Mouse (Mus musculus) midbrain, embryonic 10.5 days (tissue): ENCODE measurements around the gene Eef2. TPM values are rescaled to one million over a fixed set of nuclear protein-coding genes. Genes with fewer than 3 reads are reported as not detected.
"Not testable (repeated sequence)": the region's sequence is repeated elsewhere in the genome, so short reads cannot be mapped to it uniquely, and the experiment has no call there.

Experiments
- DNase-seq: peaks from one replicate; pipeline ENCODE4 v3.0.0-alpha.2; 2017; ENCODE audit warnings: low spot score
- H3K27ac ChIP-seq: fragments of 300-500 bp; sonication (generic); replicated peaks from 2 replicates; pipeline ENCODE4 v1.5.1; 2016; ENCODE audit warnings: mild to moderate bottlenecking
- H3K27me3 ChIP-seq: fragments of 300-500 bp; sonication (generic); 2 replicates; pipeline ENCODE4 v1.6.1; 2016; ENCODE audit warnings: low read depth, mild to moderate bottlenecking; ENCODE audit not compliant: poor library complexity, severe bottlenecking
- H3K36me3 ChIP-seq: fragments of 300-500 bp; sonication (generic); 2 replicates; pipeline ENCODE4 v1.6.1; 2016; ENCODE audit warnings: mild to moderate bottlenecking, moderate library complexity
- H3K4me1 ChIP-seq: fragments of 300-500 bp; sonication (generic); 2 replicates; pipeline ENCODE4 v1.6.1; 2016
- H3K4me3 ChIP-seq: fragments of 300-500 bp; sonication (generic); 2 replicates; pipeline ENCODE4 v1.5.1; 2016; ENCODE audit warnings: mild to moderate bottlenecking, moderate library complexity
- H3K9me3 ChIP-seq: fragments of 300-500 bp; sonication (generic); replicated peaks from 2 replicates; pipeline ENCODE4 v1.6.1; 2016; ENCODE audit warnings: mild to moderate bottlenecking
- WGBS: fragments of 180-500 bp; shearing (Covaris S2); methylation state at CpG from one replicate; pipeline ENCODE4 v1.1.7; 2016; 5-methylcytosine and 5-hydroxymethylcytosine counted together
- polyA plus RNA-seq: library from polyadenylated mRNA; unstranded; fragments of >200 nt; fragmentation: Nextera tagmentation; extraction: Ambion mirVana; gene quantifications from 2 replicates; pipeline ENCODE4 v1.2.1, GENCODE M21; 2016

Gene Eef2
- polyA plus RNA-seq, 1 experiment from 2014 or later = 571 TPM

GRCm38 (mm10) chr10:81154736-81155135 lies 21.7 kb upstream of the Eef2 start:
- 0 out of 2 replicates have a peak overlapping the region, but pooled peaks have one; percentile 1 for H3K27ac ChIP-seq
- peaks cover 5% of the 10 kb centered on the region; the same call in 1 of the 2 replicates for H3K4me1 ChIP-seq
- H3K27me3 ChIP-seq = no peaks in the 10 kb centered on the region
- no peak for DNase-seq
- no peaks in the 10 kb centered on the region for H3K9me3 ChIP-seq
- H3K36me3 ChIP-seq = peaks cover 87% of the 10 kb centered on the region
- 85% methylated on average over 6 of the region's 6 CpGs for WGBS
- H3K4me3 ChIP-seq = no peak overlapping the region

- no peaks in the 10 kb centered on the region for H3K27me3 ChIP-seq
- peaks cover 21% of the 10 kb centered on the region for H3K4me1 ChIP-seq
- WGBS = 97% methylated on average over 8 of the region's 8 CpGs
- no peaks in the 10 kb centered on the region for H3K9me3 ChIP-seq
- no peak for DNase-seq
- H3K36me3 ChIP-seq = peaks cover 88% of the 10 kb centered on the region
- H3K27ac ChIP-seq = peak overlapping the region; percentile 42; the same call in 1 of the 2 replicates
- peak overlapping the region; percentile 9; the same call in 1 of the 2 replicates for H3K4me3 ChIP-seq
Measured at GRCm38 (mm10) chr10:81161602-81162317, 14.7 kb upstream of the Eef2 start.

GRCm38 (mm10) chr10:81162318-81162652 lies 14.1 kb upstream of the Eef2 start:
- Histone ChIP-seq H3K36me3 (peaks cover 83% of the 10 kb centered on the region), H3K27ac (no peak overlapping the region), H3K4me3 (peak overlapping the region; percentile 9; the same call in 1 of the 2 replicates), H3K27me3 (no peaks in the 10 kb centered on the region), H3K9me3 (no peaks in the 10 kb centered on the region), H3K4me1 (peaks cover 26% of the 10 kb centered on the region)
- WGBS = 89% methylated on average over 2 of the region's 2 CpGs
- no peak for DNase-seq

GRCm38 (mm10) chr10:81165118-81165517 lies 11.3 kb upstream of the Eef2 start:
- Histone ChIP-seq H3K4me1 (peaks cover 48% of the 10 kb centered on the region), H3K9me3 (no peaks in the 10 kb centered on the region), H3K27ac (no peak overlapping the region), H3K27me3 (no peaks in the 10 kb centered on the region), H3K36me3 (peaks cover 56% of the 10 kb centered on the region), H3K4me3 (no peak overlapping the region)
- DNase-seq = no peak
- WGBS = 88% methylated on average over 8 of the region's 8 CpGs

GRCm38 (mm10) chr10:81167200-81168086 lies 9.0 kb upstream of the Eef2 start, which contains the start of gene Pias4:
TSS of gene Pias4 (minus strand) at chr10:81167923.
- WGBS = under 1% methylated on average over 57 of the region's 64 CpGs
- Histone ChIP-seq H3K9me3 (no peaks in the 10 kb centered on the region), H3K4me1 (peaks cover 42% of the 10 kb centered on the region), H3K27ac (peak within 1 kb of the TSS; percentile 92), H3K4me3 (peak within 1 kb of the TSS; percentile 98), H3K27me3 (no peaks in the 10 kb centered on the region), H3K36me3 (peaks cover 33% of the 10 kb centered on the region)
- peak; percentile 100 for DNase-seq

GRCm38 (mm10) chr10:81168087-81168431 lies 8.4 kb upstream of the Eef2 start:
- 8% methylated on average over 5 of the region's 5 CpGs for WGBS
- peak overlapping the region; percentile 98 for H3K4me3 ChIP-seq
- H3K27me3 ChIP-seq = no peaks in the 10 kb centered on the region
- peak overlapping the region; percentile 92 for H3K27ac ChIP-seq
- peaks cover 27% of the 10 kb centered on the region for H3K36me3 ChIP-seq
- H3K9me3 ChIP-seq = no peaks in the 10 kb centered on the region
- peaks cover 44% of the 10 kb centered on the region for H3K4me1 ChIP-seq
- no peak for DNase-seq

- peaks cover 21% of the 10 kb centered on the region for H3K36me3 ChIP-seq
- no peaks in the 10 kb centered on the region for H3K27me3 ChIP-seq
- H3K27ac ChIP-seq = peak overlapping the region; percentile 92
- no peaks in the 10 kb centered on the region for H3K9me3 ChIP-seq
- peak; percentile 73 for DNase-seq
- H3K4me1 ChIP-seq = peaks cover 50% of the 10 kb centered on the region
- WGBS = 5% methylated on average over 29 of the region's 29 CpGs
- H3K4me3 ChIP-seq = peak overlapping the region; percentile 98
Measured at GRCm38 (mm10) chr10:81168521-81169244, 7.7 kb upstream of the Eef2 start.

- peaks cover 13% of the 10 kb centered on the region for H3K36me3 ChIP-seq
- 0 out of 2 replicates have a peak overlapping the region, but pooled peaks have one; percentile 5 for H3K4me3 ChIP-seq
- H3K27ac ChIP-seq, H3K27me3 ChIP-seq, DNase-seq, H3K9me3 ChIP-seq: not testable (repeated sequence)
- H3K4me1 ChIP-seq = peaks cover 58% of the 10 kb centered on the region
- WGBS = 43% methylated on average over 12 of the region's 14 CpGs
Measured at GRCm38 (mm10) chr10:81169411-81169900, 7.0 kb upstream of the Eef2 start.

GRCm38 (mm10) chr10:81173132-81173531 lies 3.3 kb upstream of the Eef2 start:
- Histone ChIP-seq H3K4me1 (peaks cover 59% of the 10 kb centered on the region), H3K27me3 (no peaks in the 10 kb centered on the region), H3K27ac (peak overlapping the region; percentile 97), H3K9me3 (no peaks in the 10 kb centered on the region), H3K36me3 (peaks cover 13% of the 10 kb centered on the region), H3K4me3 (peak overlapping the region; percentile 54)
- peak; percentile 88 for DNase-seq
- WGBS = 3% methylated on average over 21 of the region's 21 CpGs

- Histone ChIP-seq H3K27ac (peak overlapping the region; percentile 97), H3K4me1 (peaks cover 59% of the 10 kb centered on the region), H3K4me3 (peak overlapping the region; percentile 54), H3K36me3 (peaks cover 29% of the 10 kb centered on the region), H3K9me3 (no peaks in the 10 kb centered on the region), H3K27me3 (no peaks in the 10 kb centered on the region)
- DNase-seq = peak; percentile 93
- 1% methylated on average over 29 of the region's 29 CpGs for WGBS
Measured at GRCm38 (mm10) chr10:81174617-81175344, 1.6 kb upstream of the Eef2 start.

GRCm38 (mm10) chr10:81175345-81175701 lies 1.1 kb upstream of the Eef2 start:
- not testable (repeated sequence) for H3K27me3 ChIP-seq, DNase-seq, H3K9me3 ChIP-seq
- peaks cover 62% of the 10 kb centered on the region for H3K4me1 ChIP-seq
- peaks cover 34% of the 10 kb centered on the region for H3K36me3 ChIP-seq
- WGBS = 13% methylated on average over 4 of the region's 4 CpGs
- H3K27ac ChIP-seq = peak overlapping the region; percentile 97
- peak overlapping the region; percentile 54 for H3K4me3 ChIP-seq
